Mouse (Mus musculus): ENCODE results near the gene Gm128. TPM values are rescaled to one million over a fixed set of nuclear protein-coding genes. Genes with fewer than 3 reads are reported as not detected.
"Not testable (repeated sequence)": the region's sequence is repeated elsewhere in the genome, so short reads cannot be mapped to it uniquely, and the experiment has no call there.

The Gm128 gene
- polyA plus RNA-seq, 1 experiment = not detected

GRCm38 (mm10) chr3:95227214-95227613, 14.2 kb downstream of the Gm128 start:
- Histone ChIP-seq H3K4me3 (ENCODE audit: insufficient read depth, low read length) (peak overlapping the region; percentile 55), H3K27ac (ENCODE audit: insufficient read depth, low read depth, low read length) (peak overlapping the region; percentile 26), H3K4me1 (ENCODE audit: control insufficient read depth, insufficient read depth, low read length) (peaks cover 11% of the 10 kb centered on the region)
- TF ChIP-seq POLR2A (IDR thresholded peaks at IDR 0.05; ENCODE audit: borderline replicate concordance, low read depth, low read length) (no peak), CTCF (IDR thresholded peaks at IDR 0.05; ENCODE audit: low read depth, low read length) (no peak)

GRCm38 (mm10) chr3:95224295-95224694, 17.1 kb downstream of the Gm128 start:
- Histone ChIP-seq H3K4me1 (ENCODE audit: control insufficient read depth, insufficient read depth, low read length) (no peaks in the 10 kb centered on the region; the same call in 1 of the 2 replicates), H3K27ac (ENCODE audit: insufficient read depth, low read depth, low read length) (no peak overlapping the region), H3K4me3 (ENCODE audit: insufficient read depth, low read length) (no peak overlapping the region)
- TF ChIP-seq POLR2A (IDR thresholded peaks at IDR 0.05; ENCODE audit: borderline replicate concordance, low read depth, low read length) (no peak), CTCF (IDR thresholded peaks at IDR 0.05; ENCODE audit: low read depth, low read length) (no peak)

- H3K4me1 ChIP-seq (ENCODE audit: control insufficient read depth, insufficient read depth, low read length) = no peaks in the 10 kb centered on the region; the same call in 1 of the 2 replicates
- no peak overlapping the region for H3K4me3 ChIP-seq (ENCODE audit: insufficient read depth, low read length)
- H3K27ac ChIP-seq (ENCODE audit: insufficient read depth, low read depth, low read length) = no peak overlapping the region
- TF ChIP-seq POLR2A (IDR thresholded peaks at IDR 0.05; ENCODE audit: borderline replicate concordance, low read depth, low read length) (no peak), CTCF (IDR thresholded peaks at IDR 0.05; ENCODE audit: low read depth, low read length) (no peak)
Measured at GRCm38 (mm10) chr3:95223041-95223440, 18.4 kb downstream of the Gm128 start.

GRCm38 (mm10) chr3:95218466-95219137, 22.8 kb downstream of the Gm128 start:
- TF ChIP-seq CTCF (IDR thresholded peaks at IDR 0.05; ENCODE audit: low read depth, low read length) = no peak
- TF ChIP-seq POLR2A (IDR thresholded peaks at IDR 0.05; ENCODE audit: borderline replicate concordance, low read depth, low read length) = no peak
- peak overlapping the region; percentile 91 for H3K27ac ChIP-seq (ENCODE audit: insufficient read depth, low read depth, low read length)
- H3K4me1 ChIP-seq (ENCODE audit: control insufficient read depth, insufficient read depth, low read length) = peaks cover 7% of the 10 kb centered on the region
- peak overlapping the region; percentile 74 for H3K4me3 ChIP-seq (ENCODE audit: insufficient read depth, low read length)

- Histone ChIP-seq H3K4me3 (ENCODE audit: insufficient read depth, low read length) (peak within 1 kb of the TSS; percentile 74), H3K4me1 (ENCODE audit: control insufficient read depth, insufficient read depth, low read length) (peaks cover 7% of the 10 kb centered on the region), H3K27ac (ENCODE audit: insufficient read depth, low read depth, low read length) (peak within 1 kb of the TSS; percentile 91)
- TF ChIP-seq CTCF (IDR thresholded peaks at IDR 0.05; ENCODE audit: low read depth, low read length) (peak; percentile 61), POLR2A (IDR thresholded peaks at IDR 0.05; ENCODE audit: borderline replicate concordance, low read depth, low read length) (no peak)
Measured at GRCm38 (mm10) chr3:95217255-95218134, 23.9 kb downstream of the Gm128 start, which contains the start of gene Gabpb2. TSS of gene Gabpb2 (minus strand) at chr3:95217916.

GRCm38 (mm10) chr3:95216655-95217254, 24.6 kb downstream of the Gm128 start:
- Histone ChIP-seq H3K4me1 (ENCODE audit: control insufficient read depth, insufficient read depth, low read length) (peaks cover 7% of the 10 kb centered on the region), H3K27ac (ENCODE audit: insufficient read depth, low read depth, low read length) (peak overlapping the region; percentile 59), H3K4me3 (ENCODE audit: insufficient read depth, low read length) (peak overlapping the region; percentile 64)
- TF ChIP-seq POLR2A (IDR thresholded peaks at IDR 0.05; ENCODE audit: borderline replicate concordance, low read depth, low read length) (no peak), CTCF (IDR thresholded peaks at IDR 0.05; ENCODE audit: low read depth, low read length) (no peak)

GRCm38 (mm10) chr3:95213609-95213975, 27.8 kb downstream of the Gm128 start:
- no peak overlapping the region for H3K4me3 ChIP-seq (ENCODE audit: insufficient read depth, low read length)
- TF ChIP-seq CTCF (IDR thresholded peaks at IDR 0.05; ENCODE audit: low read depth, low read length) (no peak), POLR2A (IDR thresholded peaks at IDR 0.05; ENCODE audit: borderline replicate concordance, low read depth, low read length) (no peak)
- H3K4me1 ChIP-seq (ENCODE audit: control insufficient read depth, insufficient read depth, low read length) = peaks cover 7% of the 10 kb centered on the region
- no peak overlapping the region for H3K27ac ChIP-seq (ENCODE audit: insufficient read depth, low read depth, low read length)

GRCm38 (mm10) chr3:95212889-95213608, 28.3 kb downstream of the Gm128 start:
- not testable (repeated sequence) for H3K4me3 ChIP-seq (ENCODE audit: insufficient read depth, low read length); H3K4me1 ChIP-seq (ENCODE audit: control insufficient read depth, insufficient read depth, low read length); H3K27ac ChIP-seq (ENCODE audit: insufficient read depth, low read depth, low read length)

GRCm38 (mm10) chr3:95210585-95210984, 30.8 kb downstream of the Gm128 start:
- Histone ChIP-seq H3K27ac (ENCODE audit: insufficient read depth, low read depth, low read length) (no peak overlapping the region), H3K4me1 (ENCODE audit: control insufficient read depth, insufficient read depth, low read length) (no peaks in the 10 kb centered on the region), H3K4me3 (ENCODE audit: insufficient read depth, low read length) (no peak overlapping the region)
- TF ChIP-seq CTCF (IDR thresholded peaks at IDR 0.05; ENCODE audit: low read depth, low read length) (no peak), POLR2A (IDR thresholded peaks at IDR 0.05; ENCODE audit: borderline replicate concordance, low read depth, low read length) (no peak)

All from bone marrow macrophage, adult 2 months (primary cell).